In genomic region chr9:61563017-61563416, GRCm38 (mm10) we compare ENCODE assay signal across 14 mouse cellular contexts.
DNase-seq lines count a peak whose midpoint lies in the region; ATAC-seq lines count a peak whose summit lies in the region.
"Had no signal": no experiment of that assay in that cellular context is flagged by ENCODE, and none has a peak within 500 bp of the region (broad histone marks: within the 10 kb centered on the region; RNA-seq: fewer than 3 reads in every experiment).

No protein-coding gene starts in this region.

- peak overlapping the region; percentile 64 for H3K27ac ChIP-seq in forebrain, embryonic 11.5 days (ENCODE audit: low read depth, low read length)
- H3K27ac ChIP-seq in hindbrain, embryonic 14.5 days = peak overlapping the region; percentile 53
- H3K27ac ChIP-seq in neural tube, embryonic 13.5 days (replicated peaks) = peak overlapping the region; percentile 14
- H3K27ac ChIP-seq: kidney, postnatal 0 days; liver, embryonic 15.5 days; stomach, embryonic 15.5 days had no signal

- peak; percentile 56 for DNase-seq in embryo, embryonic 10 days (ENCODE audit: low spot score)
- peak; percentile 76 for DNase-seq in forebrain, embryonic 11.5 days (ENCODE audit: low spot score)
- DNase-seq in hindbrain, embryonic 14.5 days (ENCODE audit: low spot score) = no peak
- no peak for DNase-seq in layer of hippocampus, postnatal 25 days (ENCODE audit: extremely low spot score in 1 of 2, low spot score in 1 of 2)
- no peak for DNase-seq in layer of hippocampus, adult 18-20 months (ENCODE audit: low spot score in 2 of 2)
- no peak for DNase-seq in left cerebral cortex, adult 11 months (ENCODE audit: low spot score)
- DNase-seq: adrenal gland, postnatal 25 days; cerebellum, postnatal 14 days; left cerebral cortex, postnatal 4 days; thymus, postnatal 36 days had no signal

- 21% methylated on average over 8 of the region's 8 CpGs for WGBS in forebrain, embryonic 11.5 days
- WGBS in hindbrain, embryonic 14.5 days = 15% methylated on average over 8 of the region's 8 CpGs
- 26% methylated on average over 8 of the region's 8 CpGs for WGBS in neural tube, embryonic 13.5 days

- peak; percentile 70 for ATAC-seq in forebrain, embryonic 11.5 days (replicated peaks; ENCODE audit: low FRiP score)
- no peak for ATAC-seq in hindbrain, embryonic 14.5 days (ENCODE audit: low FRiP score)
- no peak for ATAC-seq in neural tube, embryonic 13.5 days (ENCODE audit: low read depth)

- no peak overlapping the region for H3K4me2 ChIP-seq in forebrain, embryonic 11.5 days (ENCODE audit: low read depth, low read length, severe bottlenecking)
- H3K4me2 ChIP-seq in hindbrain, embryonic 14.5 days (replicated peaks) = no peak overlapping the region
- no peak overlapping the region for H3K4me2 ChIP-seq in neural tube, embryonic 13.5 days
- H3K4me2 ChIP-seq: liver, embryonic 15.5 days; stomach, embryonic 15.5 days had no signal

- no peak overlapping the region for H3K4me3 ChIP-seq in forebrain, embryonic 11.5 days (ENCODE audit: low read depth, low read length)
- no peak overlapping the region for H3K4me3 ChIP-seq in hindbrain, embryonic 14.5 days (replicated peaks; ENCODE audit: low read length)
- H3K4me3 ChIP-seq in neural tube, embryonic 13.5 days = no peak overlapping the region
- H3K4me3 ChIP-seq: liver, embryonic 15.5 days; stomach, embryonic 15.5 days had no signal

- peaks cover 10% of the 10 kb centered on the region; the same call in 1 of the 2 replicates for H3K4me1 ChIP-seq in forebrain, embryonic 11.5 days (replicated peaks; ENCODE audit: control insufficient read depth, insufficient read depth, low read length)
- peaks cover 21% of the 10 kb centered on the region for H3K4me1 ChIP-seq in hindbrain, embryonic 14.5 days (replicated peaks; ENCODE audit: control insufficient read depth, insufficient read depth, low read length)
- H3K4me1 ChIP-seq in neural tube, embryonic 13.5 days (replicated peaks) = peaks cover 30% of the 10 kb centered on the region
- H3K4me1 ChIP-seq: liver, embryonic 15.5 days; stomach, embryonic 15.5 days had no signal

- no peaks in the 10 kb centered on the region for H3K27me3 ChIP-seq in forebrain, embryonic 11.5 days (ENCODE audit: control insufficient read depth, insufficient read depth, low read length)
- no peaks in the 10 kb centered on the region for H3K27me3 ChIP-seq in hindbrain, embryonic 14.5 days (ENCODE audit: control insufficient read depth, insufficient read depth, low read length)
- H3K27me3 ChIP-seq in neural tube, embryonic 13.5 days = 0 out of 2 replicates have a peak, but pooled peaks cover 6% of the 10 kb centered on the region
- H3K27me3 ChIP-seq: liver, embryonic 15.5 days; stomach, embryonic 15.5 days had no signal

- H3K9me3 ChIP-seq in forebrain, embryonic 11.5 days (ENCODE audit: control insufficient read depth, low read length) = no peaks in the 10 kb centered on the region
- no peaks in the 10 kb centered on the region for H3K9me3 ChIP-seq in hindbrain, embryonic 14.5 days (ENCODE audit: control insufficient read depth, low read length)
- H3K9me3 ChIP-seq in neural tube, embryonic 13.5 days = no peaks in the 10 kb centered on the region
- H3K9me3 ChIP-seq: liver, embryonic 15.5 days; stomach, embryonic 15.5 days had no signal

- peak overlapping the region; percentile 32; the same call in 1 of the 2 replicates for H3K9ac ChIP-seq in forebrain, embryonic 11.5 days (ENCODE audit: low read length)
- H3K9ac ChIP-seq in hindbrain, embryonic 14.5 days = no peak overlapping the region
- H3K9ac ChIP-seq in neural tube, embryonic 13.5 days = no peak overlapping the region
- H3K9ac ChIP-seq: liver, embryonic 15.5 days; stomach, embryonic 15.5 days had no signal

- H3K36me3 ChIP-seq in forebrain, embryonic 11.5 days (ENCODE audit: control insufficient read depth, insufficient read depth, low read length) = no peaks in the 10 kb centered on the region
- no peaks in the 10 kb centered on the region for H3K36me3 ChIP-seq in hindbrain, embryonic 14.5 days (replicated peaks; ENCODE audit: control insufficient read depth, insufficient read depth)
- H3K36me3 ChIP-seq in neural tube, embryonic 13.5 days = no peaks in the 10 kb centered on the region
- H3K36me3 ChIP-seq: liver, embryonic 15.5 days; stomach, embryonic 15.5 days had no signal

Comparison
In these comparisons a context has a peak if more than half of its experiments do, and no peak if none do; other contexts are left out.
1. DNase-seq: peak in embryo, embryonic 10 days (single experiment) and forebrain, embryonic 11.5 days (single experiment); none in hindbrain, embryonic 14.5 days (single experiment), layer of hippocampus, postnatal 25 days (0 of 2), layer of hippocampus, adult 18-20 months (0 of 2) and left cerebral cortex, adult 11 months (single experiment).
2. H3K27ac ChIP-seq: peak in every context shown above with its lines; median percentile 64 in forebrain, embryonic 11.5 days; 53 in hindbrain, embryonic 14.5 days; 14 in neural tube, embryonic 13.5 days.